Mouse (Mus musculus) gastrocnemius, adult 18-20 months (tissue): ENCODE measurements around the gene Prdm10. TPM values are rescaled to one million over a fixed set of nuclear protein-coding genes. Genes with fewer than 3 reads are reported as not detected.

Experiments
- DNase-seq: peaks from one replicate; pipeline ENCODE4 v3.0.0; 2021; ENCODE audit warnings: low spot score
- total RNA-seq, 2 experiments: library from RNA; stranded (reverse); gene quantifications; 2 replicates each; pipeline ENCODE4 v1.2.3; 2021

Prdm10 gene
- total RNA-seq, 2 experiments from 2014 or later: 3.7 to 4.1 TPM

DNA sequence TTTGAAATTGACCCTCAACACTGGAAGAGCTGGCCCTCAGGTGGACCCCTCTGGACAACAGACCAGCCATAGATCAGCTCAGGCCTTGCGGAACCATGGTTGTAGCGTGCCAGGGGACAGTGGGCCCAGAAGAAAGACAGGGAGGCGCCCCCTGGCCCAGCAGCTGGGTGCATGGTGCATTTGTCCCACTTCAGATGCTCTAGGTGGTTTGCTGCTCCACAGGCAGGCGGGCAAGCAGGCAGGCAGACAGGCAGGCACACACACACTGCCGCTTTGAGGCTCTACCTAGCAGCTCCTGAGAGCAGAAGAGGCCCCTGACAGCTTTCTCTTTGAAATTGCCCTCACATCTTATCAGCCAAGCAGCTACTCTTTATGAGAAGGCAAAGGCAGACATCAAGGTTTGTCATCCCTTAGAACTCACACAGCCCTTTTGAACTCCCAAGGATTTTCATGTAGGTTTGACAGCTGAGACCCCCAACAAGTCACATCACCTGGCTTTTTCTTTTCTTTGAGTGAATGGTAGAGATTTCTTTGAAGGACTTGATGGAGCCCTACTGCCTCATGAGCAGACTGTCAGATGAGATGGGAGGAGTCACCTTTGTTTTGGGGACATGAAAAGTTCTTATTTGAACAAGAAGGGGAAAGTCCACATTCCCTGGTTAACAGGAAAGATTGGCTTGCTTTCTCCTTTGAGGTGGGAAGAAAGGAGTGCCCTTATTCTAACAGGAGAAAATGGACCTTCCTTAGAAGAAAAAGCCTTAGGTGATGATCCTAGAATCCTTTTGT lies 21.4 kb downstream of the Prdm10 start:
- DNase-seq: no peak

DNA sequence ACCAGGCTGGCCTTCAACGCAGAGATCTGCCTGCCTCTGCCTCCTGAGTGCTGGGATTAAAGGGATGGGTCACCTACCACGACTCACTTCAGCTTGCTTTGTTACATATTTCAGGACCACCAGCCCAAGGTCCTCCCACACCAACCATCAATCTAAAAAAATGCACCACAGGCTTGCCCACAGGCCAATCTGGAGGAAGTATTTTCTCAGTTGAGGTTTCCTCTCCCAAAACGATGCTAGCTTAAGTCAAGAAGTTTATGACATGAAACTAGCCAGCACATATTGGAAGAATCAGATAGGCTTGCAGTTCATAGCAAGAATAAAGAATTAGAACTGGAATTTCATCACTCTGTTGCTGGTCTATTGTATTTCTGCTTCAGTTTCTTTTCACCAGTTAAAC lies 24.0 kb downstream of the Prdm10 start:
- no peak for DNase-seq

DNA sequence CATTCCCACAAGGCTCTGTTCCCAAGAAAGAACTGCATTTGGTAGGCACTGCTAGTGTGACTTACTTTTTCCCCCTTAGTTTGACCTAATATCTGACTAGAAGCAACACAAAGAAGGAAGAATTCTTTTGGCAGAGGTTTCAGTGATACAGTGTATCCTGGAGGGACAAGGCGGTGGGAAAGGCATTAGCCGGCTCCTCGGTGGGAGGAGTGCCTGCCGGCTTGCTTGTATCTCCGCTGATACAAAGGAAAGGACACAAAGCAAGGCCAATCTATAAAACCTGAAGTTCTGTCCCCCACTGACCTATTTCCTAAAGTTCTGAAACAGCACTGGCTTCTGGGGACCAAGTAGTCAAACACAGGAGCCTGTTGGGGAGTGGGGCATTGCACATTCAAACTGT lies 24.8 kb downstream of the Prdm10 start:
- no peak for DNase-seq

DNA sequence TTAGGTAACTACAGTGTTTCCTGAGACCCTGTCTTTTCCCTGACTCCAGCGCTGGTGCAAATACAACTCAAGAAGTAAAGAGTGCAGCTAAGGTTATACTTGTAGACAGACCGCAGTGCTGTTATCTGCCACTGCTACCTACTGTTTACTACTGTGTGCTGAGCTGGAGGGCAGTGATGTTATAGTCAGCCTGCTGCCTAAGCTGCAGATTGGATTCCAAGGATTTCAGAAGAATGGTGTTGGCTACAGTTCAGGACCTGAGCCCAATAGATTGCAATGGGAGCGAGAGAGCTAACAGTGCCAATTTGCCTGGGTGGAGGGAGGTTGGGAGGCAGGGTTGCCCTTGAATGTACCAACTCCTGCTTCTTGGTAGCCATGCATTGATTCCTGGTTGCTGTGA lies 25.5 kb downstream of the Prdm10 start:
- DNase-seq: no peak

DNA sequence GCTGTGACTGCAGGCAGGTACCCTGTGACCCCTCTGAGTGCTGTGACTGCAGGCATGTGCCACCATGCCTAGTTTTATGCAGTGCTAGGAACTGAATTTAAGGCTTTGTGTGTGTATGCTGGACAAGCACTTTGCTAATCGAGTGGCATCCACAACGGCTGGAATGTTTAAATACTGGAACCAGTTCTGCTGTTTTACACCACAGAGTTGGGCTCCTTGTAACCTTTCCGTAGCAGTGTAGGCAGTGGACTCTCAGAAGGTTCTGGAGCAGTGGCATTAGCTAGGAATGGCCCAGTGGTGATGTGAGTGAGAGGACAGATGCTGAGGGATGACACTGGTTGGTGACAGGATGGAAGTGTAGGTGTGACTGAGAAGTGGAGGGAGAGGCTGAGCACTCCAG lies 26.9 kb downstream of the Prdm10 start:
- DNase-seq: no peak

DNA sequence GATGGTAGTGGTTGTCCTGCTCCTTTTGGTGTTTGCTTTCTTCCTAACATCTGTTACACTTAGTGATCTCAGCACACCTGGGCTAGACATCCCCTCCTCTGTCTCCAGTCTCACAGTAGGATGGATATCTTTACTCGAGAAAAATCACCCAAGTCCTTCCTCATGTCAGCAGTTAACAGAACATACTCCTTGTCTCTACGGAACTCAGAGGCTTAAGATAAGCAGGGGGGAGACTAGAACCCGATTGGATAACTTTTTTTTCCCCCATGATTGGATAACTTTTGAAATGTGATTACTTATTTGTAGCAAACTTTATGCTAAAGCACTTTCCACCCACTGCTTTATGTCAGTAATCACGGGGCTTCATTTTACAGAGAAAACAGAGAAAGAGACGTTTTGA lies 28.7 kb downstream of the Prdm10 start:
- no peak for DNase-seq

DNA sequence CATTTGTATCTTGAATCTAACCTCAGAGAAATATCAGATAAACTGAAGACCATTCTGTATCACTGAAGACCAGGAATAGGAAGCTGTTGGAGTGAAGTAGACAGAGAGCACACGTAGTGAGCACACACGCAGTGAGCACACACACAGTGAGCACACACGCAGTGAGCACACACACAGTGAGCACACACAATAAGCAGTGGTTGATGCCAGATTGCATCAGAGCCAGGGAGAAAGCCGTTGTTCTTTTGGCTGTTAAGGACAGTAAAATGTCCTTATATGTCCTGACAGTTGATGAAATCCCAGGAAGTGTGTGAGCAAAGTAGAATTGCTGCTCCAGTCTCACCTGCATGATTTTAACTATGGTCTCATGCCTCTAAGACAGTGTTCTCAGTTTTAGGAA lies 30.3 kb downstream of the Prdm10 start:
- DNase-seq: no peak

DNA sequence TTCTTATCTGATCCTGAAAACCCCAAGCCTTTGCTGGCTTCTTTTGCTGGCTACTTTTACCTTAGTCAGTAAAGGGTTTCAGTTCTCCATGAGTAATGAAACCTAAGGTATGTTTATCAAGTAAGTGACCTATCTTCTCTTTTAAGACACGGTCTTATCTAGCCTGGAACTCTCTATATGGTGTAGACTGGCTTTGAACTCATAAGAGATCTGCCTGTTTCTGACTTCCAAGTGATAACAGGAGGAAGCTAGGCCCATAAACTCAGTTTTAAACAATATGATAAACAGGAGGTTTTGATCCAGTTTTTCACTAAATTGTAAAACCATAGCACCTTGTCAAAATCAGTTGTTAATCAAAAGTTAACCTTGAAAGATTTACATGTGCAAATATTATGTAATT lies 33.5 kb downstream of the Prdm10 start:
- no peak for DNase-seq

DNA sequence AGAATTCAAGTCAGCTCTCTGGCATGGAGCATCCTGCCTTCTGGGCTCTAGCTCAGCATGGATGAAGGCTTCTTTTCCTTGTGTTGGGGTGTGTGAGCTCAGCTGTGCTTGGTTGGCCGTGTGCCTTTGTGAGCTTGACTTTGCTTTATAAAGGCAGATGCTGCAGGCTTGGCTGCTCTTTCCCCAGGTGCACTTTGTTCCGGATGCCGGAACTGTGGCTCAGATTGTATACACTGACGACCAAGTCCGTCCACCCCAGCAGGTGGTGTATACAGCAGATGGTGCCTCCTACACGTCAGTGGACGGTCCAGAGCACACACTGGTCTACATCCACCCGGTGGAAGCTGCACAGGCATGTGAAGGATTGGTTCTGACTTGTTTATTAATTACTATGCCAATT lies 35.6 kb downstream of the Prdm10 start:
- DNase-seq: no peak

DNA sequence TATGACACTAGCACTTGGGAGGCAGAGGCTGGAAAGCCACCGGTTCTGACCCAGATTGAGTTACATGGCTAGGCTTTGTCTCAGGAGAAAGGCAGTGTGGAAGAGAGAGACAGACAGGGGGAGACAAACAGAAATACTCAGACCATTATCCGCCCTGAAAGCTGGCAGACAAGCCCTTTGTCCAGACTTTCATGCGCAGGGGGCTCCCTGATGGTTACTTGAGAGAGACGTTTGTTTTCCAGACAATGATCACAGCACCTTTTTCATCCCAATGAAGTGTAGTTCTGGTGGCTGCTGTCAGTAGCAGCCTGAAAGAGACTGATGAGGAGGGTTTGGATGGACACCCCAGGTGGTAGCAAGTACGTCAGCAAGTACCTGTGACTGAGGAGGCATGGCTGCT lies 38.6 kb downstream of the Prdm10 start:
- DNase-seq: no peak

DNA sequence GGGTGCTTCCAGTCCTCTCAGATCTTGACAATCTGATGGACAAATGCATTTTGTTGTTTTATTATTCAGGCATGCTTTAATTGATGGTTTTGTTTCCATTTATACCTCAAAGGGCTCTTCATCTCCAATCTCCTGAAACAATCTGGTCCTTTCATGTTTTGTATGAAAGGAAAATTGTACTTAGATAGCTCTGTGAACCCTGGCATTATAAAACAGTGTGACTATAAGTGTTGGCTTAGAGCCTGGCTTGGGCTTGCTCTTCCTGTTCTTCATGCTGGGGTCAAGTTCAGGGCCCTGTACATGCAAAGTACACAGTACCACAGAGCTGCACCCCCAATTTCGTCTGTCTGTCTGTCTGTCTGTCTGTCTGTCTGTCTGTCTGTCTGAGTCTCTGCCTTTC lies 40.4 kb downstream of the Prdm10 start:
- DNase-seq: no peak

DNA sequence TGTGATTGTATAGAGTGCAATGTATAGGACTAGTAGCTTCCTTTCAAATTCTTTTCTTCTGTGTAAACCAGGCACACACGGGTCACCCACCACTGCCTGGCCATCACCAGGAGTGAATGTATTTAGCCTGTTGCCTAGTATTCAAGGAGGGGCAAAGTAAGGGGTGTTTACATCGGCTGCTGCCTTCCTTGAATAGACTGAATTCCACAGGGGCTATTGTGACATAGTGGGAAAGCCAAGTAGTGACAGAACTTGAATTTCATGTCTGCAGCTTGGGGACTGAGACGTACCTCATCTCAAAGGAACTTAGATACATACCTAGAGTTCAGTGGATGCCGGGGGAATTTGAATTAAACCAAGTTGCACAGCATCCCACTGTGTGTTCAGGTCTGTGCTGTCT lies 41.2 kb downstream of the Prdm10 start:
- no peak for DNase-seq

DNA sequence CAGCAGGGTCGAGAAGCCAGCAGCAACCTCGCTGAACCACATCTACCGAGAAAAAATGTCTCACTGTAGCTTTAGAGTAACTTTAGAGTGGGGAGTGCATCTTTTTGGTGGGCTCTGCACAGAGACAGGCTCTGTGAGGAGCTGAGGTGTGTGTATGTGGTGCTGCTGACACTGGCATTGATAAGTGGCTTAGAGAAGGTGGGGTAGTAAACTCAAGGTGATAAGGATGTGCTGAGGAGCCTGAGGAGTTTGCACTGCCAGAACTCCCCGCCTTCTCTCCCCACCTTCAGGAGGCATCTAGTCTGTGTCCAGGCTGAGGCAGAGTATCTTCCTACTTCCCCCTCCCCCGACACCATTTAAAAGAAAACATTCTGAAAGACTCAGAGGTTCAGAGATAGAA lies 41.8 kb downstream of the Prdm10 start:
- no peak for DNase-seq

DNA sequence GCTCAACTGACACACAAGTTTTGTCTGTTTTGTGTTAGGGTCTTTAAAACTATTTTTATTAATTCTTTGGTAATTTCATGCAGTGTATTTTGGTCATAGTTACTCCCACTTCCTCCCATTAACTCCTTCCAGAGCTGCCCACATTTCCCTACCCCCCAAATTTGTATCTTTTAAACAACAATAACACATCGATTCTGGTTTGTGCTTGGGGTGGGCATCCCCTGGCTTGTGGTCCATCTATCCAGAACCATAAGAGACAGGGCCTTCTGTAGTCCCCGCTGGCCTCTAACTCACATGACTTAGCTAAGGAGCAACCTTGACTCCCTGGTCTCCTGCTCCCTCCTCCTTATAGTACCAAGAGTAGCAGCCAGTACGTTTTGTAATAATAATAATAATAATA lies 50.5 kb downstream of the Prdm10 start:
- no peak for DNase-seq

DNA sequence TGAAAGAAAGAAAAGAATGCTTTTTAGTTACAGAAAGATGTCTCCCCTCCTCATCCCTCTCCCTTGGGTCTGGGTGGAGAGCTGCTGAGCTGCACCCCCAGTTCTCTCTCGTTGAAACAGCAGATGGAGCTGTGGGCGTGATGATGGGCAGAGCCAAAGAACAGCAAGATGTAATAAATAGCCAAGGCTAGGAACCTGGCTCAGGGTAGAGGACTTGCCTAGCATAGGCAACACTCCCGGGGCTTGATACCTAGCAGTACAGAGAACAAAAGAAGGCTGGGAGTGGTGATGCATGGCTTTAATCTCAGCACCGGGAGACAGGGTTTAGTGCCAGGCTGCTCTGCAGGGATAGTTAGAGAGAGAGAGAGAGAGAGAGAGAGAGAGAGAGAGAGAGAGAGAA lies 50.9 kb downstream of the Prdm10 start:
- no peak for DNase-seq

DNA sequence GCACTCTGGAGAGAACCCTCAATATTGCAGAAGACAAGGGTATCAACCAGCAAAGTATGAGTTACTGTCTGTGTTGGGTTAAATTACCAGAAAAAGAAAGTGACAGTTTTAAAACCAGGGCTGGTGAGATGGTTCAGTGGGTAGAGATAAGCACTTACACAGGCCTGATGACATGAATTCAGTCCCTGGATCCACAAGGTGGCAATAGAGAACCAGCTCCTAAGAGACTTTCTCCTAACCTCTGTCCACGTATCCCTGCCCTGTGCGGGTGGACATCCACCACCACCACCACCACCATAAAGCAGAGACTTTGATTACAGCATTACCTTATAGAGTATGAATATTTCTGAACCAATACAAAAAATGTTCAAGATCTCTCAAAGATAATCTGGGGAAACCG lies 51.6 kb downstream of the Prdm10 start:
- no peak for DNase-seq

DNA sequence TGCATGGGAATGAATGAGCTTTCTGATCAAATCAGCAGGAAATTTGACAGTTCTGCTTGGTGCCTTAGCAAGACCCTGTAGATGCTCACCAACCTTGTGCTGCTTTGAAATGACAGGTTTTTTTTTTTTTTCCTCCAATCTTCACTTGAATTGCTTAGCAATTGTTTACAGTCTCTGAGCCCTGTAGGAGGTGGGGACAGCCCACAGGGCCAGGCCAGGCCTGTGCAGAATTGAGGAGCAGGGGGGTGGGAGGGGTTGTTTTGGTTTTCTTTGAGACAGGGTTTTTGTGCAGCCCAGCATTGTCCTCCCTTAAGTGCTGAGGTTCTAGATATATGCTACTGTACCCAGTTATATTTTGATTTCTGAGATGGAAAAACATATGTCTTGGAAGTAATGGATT lies 52.5 kb downstream of the Prdm10 start:
- no peak for DNase-seq

DNA sequence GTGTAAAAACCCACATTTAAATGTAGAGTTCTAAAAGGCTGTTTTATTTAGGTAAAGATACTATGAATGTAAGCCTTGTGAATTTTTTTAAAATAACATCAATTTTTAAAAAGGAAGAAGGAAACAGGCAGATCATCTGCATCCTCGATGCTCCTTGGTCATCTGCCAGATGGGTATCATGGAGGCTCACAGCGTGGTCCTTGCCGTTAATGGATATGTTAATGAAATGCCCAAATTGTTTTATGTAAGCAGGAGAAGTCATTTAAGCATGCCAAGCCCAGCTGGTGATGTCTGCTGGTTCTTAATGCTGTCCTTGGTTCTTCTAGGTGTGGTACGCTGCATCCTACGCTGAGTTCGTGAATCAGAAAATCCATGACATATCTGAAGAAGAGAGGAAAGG lies 54.7 kb downstream of the Prdm10 start:
- DNase-seq: no peak

DNA sequence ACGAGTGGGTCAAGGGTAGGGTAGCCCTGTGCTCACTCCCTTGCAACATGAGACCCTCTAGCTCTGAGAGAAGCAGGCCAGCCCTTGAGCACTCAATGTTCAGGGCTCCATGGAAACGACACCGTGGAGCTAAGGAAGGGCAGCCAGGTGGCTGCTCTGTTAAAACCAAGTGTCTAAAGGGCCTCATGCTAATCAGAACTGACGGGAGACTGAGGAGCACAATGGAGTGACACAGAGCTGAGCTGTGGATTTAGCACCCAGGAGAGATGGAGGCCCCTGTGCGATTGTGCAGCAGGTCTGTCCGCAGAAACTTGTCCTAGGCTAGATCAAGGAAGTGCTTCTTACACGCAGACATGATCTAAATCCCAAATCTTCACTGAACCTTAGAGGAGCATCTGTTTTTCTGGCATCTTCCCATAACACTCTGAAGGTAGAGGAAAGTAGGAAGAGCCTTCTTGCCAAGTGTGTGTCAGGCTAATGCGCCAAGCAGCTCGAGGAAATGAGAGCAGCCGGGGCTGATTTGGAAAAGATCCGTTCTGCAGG lies 64.0 kb downstream of the Prdm10 start:
- no peak for DNase-seq

DNA sequence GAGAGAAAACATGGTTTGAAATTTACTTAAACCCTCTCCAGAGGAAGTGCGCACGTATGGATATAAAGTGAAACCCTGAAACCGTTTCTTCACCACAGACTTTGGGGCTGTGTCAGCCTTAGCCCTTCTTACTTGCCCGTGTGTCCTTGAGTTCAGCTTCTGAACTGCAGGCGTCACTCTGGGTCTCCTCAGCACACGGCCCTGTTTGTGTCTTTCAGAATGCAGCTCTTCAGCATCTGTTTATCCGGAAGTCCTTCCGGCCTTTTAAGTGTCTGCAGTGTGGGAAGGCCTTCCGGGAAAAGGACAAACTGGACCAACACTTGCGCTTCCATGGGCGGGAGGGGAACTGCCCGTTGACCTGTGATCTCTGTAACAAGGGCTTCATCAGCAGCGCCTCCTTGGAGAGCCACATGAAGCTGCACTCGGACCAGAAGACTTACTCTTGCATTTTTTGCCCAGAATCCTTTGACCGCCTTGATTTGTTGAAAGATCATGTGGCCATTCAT lies 66.3 kb downstream of the Prdm10 start:
- no peak for DNase-seq

DNA sequence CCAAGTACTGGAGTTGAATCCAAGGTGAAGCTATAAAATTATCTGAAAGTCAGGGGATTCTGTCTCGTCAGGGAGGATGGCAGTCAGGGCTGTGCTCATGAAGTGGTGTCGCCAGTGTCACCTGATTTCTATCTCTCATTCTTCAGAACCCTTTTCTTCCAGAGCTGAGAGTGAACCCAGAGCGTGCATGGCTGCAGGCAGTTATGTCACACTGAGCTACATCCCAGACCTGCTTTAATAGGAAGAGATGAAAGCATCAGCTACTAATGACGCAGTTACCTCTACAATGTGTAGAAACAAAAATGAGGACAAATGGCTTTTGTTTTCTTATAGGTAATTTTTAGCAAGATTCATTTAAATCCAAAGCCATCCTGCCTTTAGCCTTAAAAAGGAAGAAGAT lies 68.1 kb downstream of the Prdm10 start:
- DNase-seq: no peak

DNA sequence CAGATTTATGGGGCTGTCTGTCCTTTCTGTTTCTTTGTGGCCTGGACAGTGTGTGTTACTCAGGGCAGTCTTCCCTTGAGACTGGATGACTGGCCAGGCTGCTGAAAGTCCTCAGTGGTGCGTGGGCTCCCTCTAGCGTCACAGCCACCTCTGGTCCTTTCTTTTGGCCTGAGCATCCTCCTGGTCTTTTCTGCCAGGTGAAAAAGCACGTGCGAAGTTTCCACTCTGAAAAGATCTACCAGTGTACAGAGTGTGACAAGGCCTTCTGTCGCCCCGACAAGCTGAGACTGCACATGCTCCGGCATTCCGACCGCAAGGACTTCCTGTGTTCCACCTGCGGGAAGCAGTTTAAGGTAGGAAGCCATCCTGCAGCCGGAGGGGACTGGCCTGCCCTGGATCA lies 68.6 kb downstream of the Prdm10 start:
- DNase-seq: peak; percentile 67

DNA sequence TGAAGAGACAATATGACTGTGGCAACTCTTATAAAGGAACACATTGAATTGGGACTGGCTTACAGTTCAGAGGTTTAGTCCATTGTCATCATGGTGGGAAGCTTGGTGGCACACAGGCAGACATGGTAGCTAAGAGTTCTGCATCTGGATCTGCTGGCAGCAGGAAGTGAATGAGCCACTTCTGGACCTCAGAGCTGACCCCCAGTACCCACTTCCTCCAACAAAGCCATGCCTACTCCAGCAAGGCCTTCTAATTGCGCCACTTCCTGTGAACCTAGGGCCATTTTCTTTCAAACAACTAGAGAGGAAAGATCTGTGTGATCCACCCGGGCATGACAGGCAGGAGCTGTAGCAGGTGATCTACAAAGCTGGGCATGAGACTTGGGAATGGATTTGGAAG lies 72.4 kb downstream of the Prdm10 start:
- DNase-seq: no peak

DNA sequence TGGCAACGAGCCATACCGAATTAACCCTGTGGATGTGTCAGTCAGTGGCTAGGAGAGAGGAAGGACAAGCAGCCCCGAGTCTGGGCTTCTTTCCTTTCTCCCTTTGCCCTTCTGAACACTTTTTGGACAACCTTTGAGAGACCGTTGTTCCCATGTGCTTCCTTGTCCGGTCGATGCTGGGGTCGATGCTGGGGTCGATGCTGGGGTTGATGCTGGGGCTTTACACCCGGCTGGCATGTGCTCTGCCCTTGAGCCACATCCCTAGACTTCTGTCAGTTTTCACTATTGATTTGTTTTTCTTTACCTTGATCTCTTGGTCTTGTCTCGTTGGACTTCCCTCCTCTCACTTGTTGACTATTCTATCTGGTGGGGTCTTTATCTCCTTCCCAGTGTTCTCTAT lies 73.2 kb downstream of the Prdm10 start:
- DNase-seq: no peak
